8 mouse cellular contexts compared by ENCODE assay signal in the genomic region with DNA sequence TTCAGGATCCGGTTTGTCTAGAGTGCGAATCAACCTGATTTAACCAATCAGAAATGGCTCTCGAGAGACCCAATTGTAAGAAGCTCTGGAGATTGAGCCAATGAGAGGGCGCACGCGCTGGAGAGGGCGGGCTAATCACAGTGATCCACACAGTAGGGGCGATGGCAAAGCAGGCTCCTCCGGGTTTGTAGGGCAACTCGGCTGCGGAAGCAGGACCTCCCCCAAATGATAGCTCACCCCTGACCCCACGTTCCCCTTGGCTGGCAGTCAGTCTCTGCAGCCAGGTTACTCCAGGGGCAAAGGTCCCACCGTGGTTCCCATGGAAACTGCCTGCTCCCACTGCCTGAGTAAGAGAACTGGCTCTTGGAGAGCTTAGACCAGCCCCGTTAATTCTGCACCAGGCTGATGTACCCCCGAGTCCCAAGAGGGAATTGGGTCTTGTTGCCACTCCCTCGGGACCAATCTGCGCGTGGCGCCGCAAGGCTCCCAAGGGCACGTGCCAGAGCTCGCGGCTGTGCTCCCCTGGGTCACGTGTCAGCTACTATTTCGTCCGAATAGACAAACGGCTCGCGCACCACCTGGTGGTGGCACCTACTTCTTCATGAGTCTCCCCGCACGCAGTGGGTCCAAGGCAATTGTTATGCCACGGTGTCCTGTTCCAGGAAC. TPM values are rescaled to one million over a fixed set of nuclear protein-coding genes. Genes with fewer than 3 reads are reported as not detected.
DNase-seq lines count a peak whose midpoint lies in the region; ATAC-seq lines count a peak whose summit lies in the region.

No protein-coding gene starts in this region.

- peak; percentile 13 for ATAC-seq in forebrain, embryonic 14.5 days
- peak; percentile 17 for ATAC-seq in hindbrain, embryonic 13.5 days (ENCODE audit: low FRiP score)

- DNase-seq in MN1 (ENCODE audit: low spot score) = peak; percentile 83
- DNase-seq in cerebellum, adult 11 months = peak; percentile 81
- peak; percentile 91 for DNase-seq in forebrain, embryonic 14.5 days (ENCODE audit: low spot score)
- peak; percentile 66 to 69 for DNase-seq in layer of hippocampus, postnatal 25 days (ENCODE audit: extremely low spot score in 1 of 2, low spot score in 1 of 2)
- peak; percentile 79 for DNase-seq in lung, postnatal 10 days
- DNase-seq in retina, postnatal 1 day = peak; percentile 87
- DNase-seq in thymus, postnatal 4 days = peak; percentile 89

- no peak overlapping the region for H3K27ac ChIP-seq in forebrain, embryonic 14.5 days (ENCODE audit: low read depth, low read length)
- 0 out of 2 replicates have a peak overlapping the region, but pooled peaks have one; percentile 1 for H3K27ac ChIP-seq in hindbrain, embryonic 13.5 days

- H3K4me2 ChIP-seq in forebrain, embryonic 14.5 days (ENCODE audit: low read length) = peak overlapping the region; percentile 50
- peak overlapping the region; percentile 49 for H3K4me2 ChIP-seq in hindbrain, embryonic 13.5 days

- no peaks in the 10 kb centered on the region for H3K27me3 ChIP-seq in forebrain, embryonic 14.5 days (replicated peaks; ENCODE audit: control insufficient read depth, insufficient read depth, low read length)
- H3K27me3 ChIP-seq in hindbrain, embryonic 13.5 days = peaks cover 8% of the 10 kb centered on the region; the same call in 1 of the 2 replicates

- peak overlapping the region; percentile 16; the same call in 1 of the 2 replicates for H3K4me3 ChIP-seq in forebrain, embryonic 14.5 days (ENCODE audit: low read depth, low read length)
- H3K4me3 ChIP-seq in hindbrain, embryonic 13.5 days = peak overlapping the region; percentile 20

- peaks cover 33% of the 10 kb centered on the region for H3K36me3 ChIP-seq in forebrain, embryonic 14.5 days (ENCODE audit: control insufficient read depth, insufficient read depth, low read length)
- H3K36me3 ChIP-seq in hindbrain, embryonic 13.5 days = peaks cover 31% of the 10 kb centered on the region

- H3K9ac ChIP-seq in forebrain, embryonic 14.5 days (ENCODE audit: low read length) = no peak overlapping the region
- no peak overlapping the region for H3K9ac ChIP-seq in hindbrain, embryonic 13.5 days

- no peaks in the 10 kb centered on the region for H3K9me3 ChIP-seq in forebrain, embryonic 14.5 days (replicated peaks; ENCODE audit: control insufficient read depth, low read length)
- H3K9me3 ChIP-seq in hindbrain, embryonic 13.5 days = no peaks in the 10 kb centered on the region

- peaks cover 7% of the 10 kb centered on the region for H3K4me1 ChIP-seq in forebrain, embryonic 14.5 days (ENCODE audit: control insufficient read depth, insufficient read depth, low read length)
- peaks cover 19% of the 10 kb centered on the region for H3K4me1 ChIP-seq in hindbrain, embryonic 13.5 days (replicated peaks)

- 2% methylated on average over 32 of the region's 32 CpGs for WGBS in forebrain, embryonic 14.5 days
- 1% methylated on average over 32 of the region's 32 CpGs for WGBS in hindbrain, embryonic 13.5 days

RNA-seq across cellular contexts. Expression of a gene that starts 2.7 kb away (rescaled TPM):
- 88.1 and 107 TPM in 2 replicates for polyA plus RNA-seq in forebrain, embryonic 14.5 days (2014; fragmentation: Nextera tagmentation; extraction: Ambion mirVana)
- 80.6 and 81.7 TPM in 2 replicates for polyA plus RNA-seq in hindbrain, embryonic 13.5 days (2015; fragmentation: Nextera tagmentation; extraction: Ambion mirVana)
- 100 to 1,000 TPM; 155 to 158 TPM for total RNA-seq in layer of hippocampus, postnatal 25 days (2021)

RNA-seq across cellular contexts. Expression of a gene that starts 16.5 kb away (rescaled TPM):
- not detected in 2 replicates for polyA plus RNA-seq in forebrain, embryonic 14.5 days (2014; fragmentation: Nextera tagmentation; extraction: Ambion mirVana)
- not detected in 2 replicates for polyA plus RNA-seq in hindbrain, embryonic 13.5 days (2015; fragmentation: Nextera tagmentation; extraction: Ambion mirVana)
- total RNA-seq in layer of hippocampus, postnatal 25 days (2021) = 1 to 10 TPM; 1.2 to 3.9 TPM

RNA-seq across cellular contexts. Expression of a gene that starts 16.6 kb away (rescaled TPM):
- polyA plus RNA-seq in forebrain, embryonic 14.5 days (2014; fragmentation: Nextera tagmentation; extraction: Ambion mirVana) = 11.3 and 13.4 TPM in 2 replicates
- polyA plus RNA-seq in hindbrain, embryonic 13.5 days (2015; fragmentation: Nextera tagmentation; extraction: Ambion mirVana) = 17.7 and 19.5 TPM in 2 replicates
- 10 to 100 TPM; 17.9 to 22.1 TPM for total RNA-seq in layer of hippocampus, postnatal 25 days (2021)

RNA-seq across cellular contexts. Expression of a gene that starts 30.7 kb away (rescaled TPM):
- 47.2 and 56.2 TPM in 2 replicates for polyA plus RNA-seq in forebrain, embryonic 14.5 days (2014; fragmentation: Nextera tagmentation; extraction: Ambion mirVana)
- 53.5 and 56.5 TPM in 2 replicates for polyA plus RNA-seq in hindbrain, embryonic 13.5 days (2015; fragmentation: Nextera tagmentation; extraction: Ambion mirVana)
- total RNA-seq in layer of hippocampus, postnatal 25 days (2021) = 10 to 100 TPM; 45.6 to 45.8 TPM

RNA-seq across cellular contexts. Expression of a gene that starts 44.5 kb away (rescaled TPM):
- 0.19 and 0.72 TPM in 2 replicates for polyA plus RNA-seq in forebrain, embryonic 14.5 days (2014; fragmentation: Nextera tagmentation; extraction: Ambion mirVana)
- 1.4 and 4.5 TPM in 2 replicates for polyA plus RNA-seq in hindbrain, embryonic 13.5 days (2015; fragmentation: Nextera tagmentation; extraction: Ambion mirVana)
- total RNA-seq in layer of hippocampus, postnatal 25 days (2021) = 1 to 10 TPM in 1 of 2 experiments, under 1 TPM in 1; 0.32 to 1.2 TPM
